8 mouse cellular contexts compared by ENCODE assay signal in the genomic region with DNA sequence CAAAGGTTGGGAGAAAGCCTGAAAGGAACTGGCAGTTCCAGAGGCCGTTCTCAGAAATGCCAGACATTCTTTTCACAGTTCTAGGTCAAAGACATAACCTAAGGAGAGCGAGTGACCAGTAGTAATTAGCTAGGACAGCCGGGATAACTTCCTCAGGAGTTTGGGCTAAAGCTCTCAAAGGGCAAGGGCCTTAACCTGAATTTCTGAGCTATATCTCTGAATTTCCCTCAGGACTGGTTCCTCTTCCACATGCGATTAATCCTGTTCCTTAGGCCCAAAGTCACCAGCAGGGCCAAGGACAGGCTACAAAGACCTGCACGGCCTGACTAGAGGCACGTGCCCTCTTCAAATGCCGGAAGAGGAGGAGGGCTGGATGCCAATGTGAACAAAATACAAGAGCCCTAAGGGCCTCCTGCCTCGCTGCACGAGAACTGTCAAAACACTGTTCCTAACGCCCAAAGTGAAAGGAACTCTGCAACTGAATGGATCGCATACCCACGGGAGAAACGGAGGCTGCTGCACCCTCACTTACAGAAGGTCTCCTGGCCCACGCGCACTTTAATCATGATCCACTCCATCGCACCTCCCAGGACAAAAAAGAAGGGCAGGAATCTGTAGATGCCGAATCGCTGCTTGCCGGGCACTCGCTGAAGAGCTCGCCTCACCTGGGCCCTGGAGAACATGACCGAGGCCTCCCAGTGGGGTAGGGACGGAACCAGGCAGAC. TPM values are rescaled to one million over a fixed set of nuclear protein-coding genes. Genes with fewer than 3 reads are reported as not detected.
DNase-seq lines count a peak whose midpoint lies in the region; ATAC-seq and TF ChIP-seq lines count a peak whose summit lies in the region.

No protein-coding gene starts in this region.

- H3K4me1 ChIP-seq in forebrain, embryonic 12.5 days: peaks cover 51% of the 10 kb centered on the region
- peaks cover 36% of the 10 kb centered on the region for H3K4me1 ChIP-seq in hindbrain, embryonic 16.5 days (ENCODE audit: control insufficient read depth, insufficient read depth, low read depth, low read length)
- peaks cover 47% of the 10 kb centered on the region for H3K4me1 ChIP-seq in liver, embryonic 11.5 days (replicated peaks; ENCODE audit: control insufficient read depth, insufficient read depth, low read length)
- peaks cover 8% of the 10 kb centered on the region; the same call in 1 of the 2 replicates for H3K4me1 ChIP-seq in midbrain, postnatal 0 days (ENCODE audit: insufficient read depth, low read length)

- peak overlapping the region; percentile 82 for H3K4me2 ChIP-seq in forebrain, embryonic 12.5 days
- H3K4me2 ChIP-seq in hindbrain, embryonic 16.5 days (ENCODE audit: low read length): peak overlapping the region; percentile 80
- H3K4me2 ChIP-seq in liver, embryonic 11.5 days: peak overlapping the region; percentile 90
- peak overlapping the region; percentile 90 for H3K4me2 ChIP-seq in midbrain, postnatal 0 days (ENCODE audit: low read depth, low read length, poor library complexity, severe bottlenecking)

- H3K9ac ChIP-seq in forebrain, embryonic 12.5 days: peak overlapping the region; percentile 72
- peak overlapping the region; percentile 70 for H3K9ac ChIP-seq in hindbrain, embryonic 16.5 days (ENCODE audit: low read depth, low read length)
- H3K9ac ChIP-seq in liver, embryonic 11.5 days (ENCODE audit: low read depth, low read length): peak overlapping the region; percentile 92
- peak overlapping the region; percentile 61 for H3K9ac ChIP-seq in midbrain, postnatal 0 days (replicated peaks; ENCODE audit: low read length, poor library complexity, severe bottlenecking)

- no peaks in the 10 kb centered on the region for H3K9me3 ChIP-seq in forebrain, embryonic 12.5 days
- H3K9me3 ChIP-seq in hindbrain, embryonic 16.5 days (ENCODE audit: control insufficient read depth, low read length): no peaks in the 10 kb centered on the region
- no peaks in the 10 kb centered on the region for H3K9me3 ChIP-seq in liver, embryonic 11.5 days (ENCODE audit: control insufficient read depth, low read length)
- H3K9me3 ChIP-seq in midbrain, postnatal 0 days (ENCODE audit: low read length): no peaks in the 10 kb centered on the region

- TF ChIP-seq CTCF in left cerebral cortex, adult 2 months (IDR thresholded peaks at IDR 0.05): no peak
- TF ChIP-seq CTCF in midbrain, postnatal 0 days (IDR thresholded peaks at IDR 0.05): no peak

- 1% methylated on average over 23 of the region's 23 CpGs for WGBS in forebrain, embryonic 12.5 days
- WGBS in hindbrain, embryonic 16.5 days: 3% methylated on average over 23 of the region's 23 CpGs
- 3% methylated on average over 23 of the region's 23 CpGs for WGBS in liver, embryonic 11.5 days
- 2% methylated on average over 23 of the region's 23 CpGs for WGBS in midbrain, postnatal 0 days

- peak overlapping the region; percentile 86 for H3K27ac ChIP-seq in left cerebral cortex, adult 2 months
- peak overlapping the region; percentile 77 for H3K27ac ChIP-seq in forebrain, embryonic 12.5 days
- peak overlapping the region; percentile 77 for H3K27ac ChIP-seq in hindbrain, embryonic 16.5 days (ENCODE audit: low read depth, low read length)
- peak overlapping the region; percentile 79 for H3K27ac ChIP-seq in liver, embryonic 11.5 days (ENCODE audit: low read depth, low read length)
- H3K27ac ChIP-seq in midbrain, postnatal 0 days (ENCODE audit: low read depth, low read length): peak overlapping the region; percentile 79

- H3K4me3 ChIP-seq in left cerebral cortex, adult 2 months: peak overlapping the region; percentile 95
- H3K4me3 ChIP-seq in forebrain, embryonic 12.5 days (replicated peaks): peak overlapping the region; percentile 59
- H3K4me3 ChIP-seq in hindbrain, embryonic 16.5 days (ENCODE audit: low read length): peak overlapping the region; percentile 74
- peak overlapping the region; percentile 86 for H3K4me3 ChIP-seq in liver, embryonic 11.5 days (ENCODE audit: low read depth, low read length)
- peak overlapping the region; percentile 59 for H3K4me3 ChIP-seq in midbrain, postnatal 0 days (ENCODE audit: low read depth, low read length)

- intact Hi-C loops in left cerebral cortex, adult 2 months (cut with DNase I): no loop called here
- intact Hi-C loops in gastrocnemius, postnatal 36 days (cut with DNase I): no loop called here

- no peak for DNase-seq in left cerebral cortex, adult 2 months (ENCODE audit: extremely low spot score in 1 of 2, low spot score in 2 of 2)
- no peak for DNase-seq in left cerebral cortex, adult 18-20 months (ENCODE audit: low spot score in 2 of 2)
- peak; percentile 57 for DNase-seq in adrenal gland, adult 8-10 months
- DNase-seq in liver, embryonic 11.5 days (ENCODE audit: low spot score): no peak
- DNase-seq in midbrain, postnatal 0 days (ENCODE audit: low spot score): peak; percentile 50
- no peak for DNase-seq in gastrocnemius, postnatal 36 days

- peaks cover 8% of the 10 kb centered on the region; the same call in 1 of the 2 replicates for H3K36me3 ChIP-seq in forebrain, embryonic 12.5 days (replicated peaks)
- no peaks in the 10 kb centered on the region for H3K36me3 ChIP-seq in hindbrain, embryonic 16.5 days (ENCODE audit: control insufficient read depth, insufficient read depth, low read length)
- peaks cover 7% of the 10 kb centered on the region for H3K36me3 ChIP-seq in liver, embryonic 11.5 days (ENCODE audit: control insufficient read depth, insufficient read depth, low read length)
- no peaks in the 10 kb centered on the region for H3K36me3 ChIP-seq in midbrain, postnatal 0 days (ENCODE audit: insufficient read depth, low read length)

- H3K27me3 ChIP-seq in forebrain, embryonic 12.5 days: no peaks in the 10 kb centered on the region
- H3K27me3 ChIP-seq in hindbrain, embryonic 16.5 days (replicated peaks; ENCODE audit: control insufficient read depth, insufficient read depth, low read length): no peaks in the 10 kb centered on the region
- H3K27me3 ChIP-seq in liver, embryonic 11.5 days (replicated peaks; ENCODE audit: control insufficient read depth, insufficient read depth, low read length): no peaks in the 10 kb centered on the region
- H3K27me3 ChIP-seq in midbrain, postnatal 0 days (ENCODE audit: insufficient read depth, low read length): no peaks in the 10 kb centered on the region

- peak; percentile 12 for ATAC-seq in forebrain, embryonic 12.5 days (ENCODE audit: low FRiP score)
- peak; percentile 0; the same call in 1 of the 2 replicates for ATAC-seq in hindbrain, embryonic 16.5 days
- ATAC-seq in liver, embryonic 11.5 days (replicated peaks; ENCODE audit: low FRiP score): no peak; the same call in 1 of the 2 replicates
- no peak for ATAC-seq in midbrain, postnatal 0 days (ENCODE audit: low FRiP score)

RNA-seq across cellular contexts. Expression of gene Smim4, which starts 0.5 kb away (rescaled TPM):
- 10 to 100 TPM; 21.9 to 23.5 TPM for total RNA-seq in left cerebral cortex, adult 2 months (2021)
- total RNA-seq in left cerebral cortex, adult 18-20 months (2021): 10 to 100 TPM; 22.8 to 29.7 TPM
- total RNA-seq in adrenal gland, adult 8-10 months (2022): 100 to 1,000 TPM in 1 of 4 experiments, 10 to 100 TPM in 3; 67.6 to 109 (median 75.0) TPM
- 54.6 and 67.9 TPM in 2 replicates for polyA plus RNA-seq in forebrain, embryonic 12.5 days (2016; fragmentation: Nextera tagmentation; extraction: Ambion mirVana)
- 51.3 and 53.9 TPM in 2 replicates for polyA plus RNA-seq in hindbrain, embryonic 16.5 days (2015; fragmentation: Nextera tagmentation; extraction: Ambion mirVana)
- 90.3 and 107 TPM in 2 replicates for polyA plus RNA-seq in liver, embryonic 11.5 days (2014; fragmentation: Nextera tagmentation; extraction: Ambion mirVana)
- 3.2 and 4.3 TPM in 2 replicates for total RNA-seq in midbrain, postnatal 0 days (2014; rRNA removed)
- polyA plus RNA-seq in midbrain, postnatal 0 days (2015; fragmentation: Nextera tagmentation; extraction: Ambion mirVana): 41.6 and 47.5 TPM in 2 replicates
- 10 to 100 TPM; 29.3 to 40.5 TPM for total RNA-seq in gastrocnemius, postnatal 36 days (2021)

RNA-seq across cellular contexts. Expression of gene Nt5dc2, which starts 2.6 kb away (rescaled TPM):
- 1 to 10 TPM; 2.5 to 2.8 TPM for total RNA-seq in left cerebral cortex, adult 2 months (2021)
- total RNA-seq in left cerebral cortex, adult 18-20 months (2021): 1 to 10 TPM; 1.9 to 4.6 TPM
- total RNA-seq in adrenal gland, adult 8-10 months (2022): 10 to 100 TPM; 25.6 to 41.4 (median 36.6) TPM
- 406 and 410 TPM in 2 replicates for polyA plus RNA-seq in forebrain, embryonic 12.5 days (2016; fragmentation: Nextera tagmentation; extraction: Ambion mirVana)
- 192 and 222 TPM in 2 replicates for polyA plus RNA-seq in hindbrain, embryonic 16.5 days (2015; fragmentation: Nextera tagmentation; extraction: Ambion mirVana)
- polyA plus RNA-seq in liver, embryonic 11.5 days (2014; fragmentation: Nextera tagmentation; extraction: Ambion mirVana): 401 and 406 TPM in 2 replicates
- 132 and 171 TPM in 2 replicates for total RNA-seq in midbrain, postnatal 0 days (2014; rRNA removed)
- 132 and 144 TPM in 2 replicates for polyA plus RNA-seq in midbrain, postnatal 0 days (2015; fragmentation: Nextera tagmentation; extraction: Ambion mirVana)
- total RNA-seq in gastrocnemius, postnatal 36 days (2021): 1 to 10 TPM; 2.2 to 2.4 TPM

RNA-seq across cellular contexts. Expression of gene Stab1, which starts 40.2 kb away (rescaled TPM):
- total RNA-seq in left cerebral cortex, adult 2 months (2021): 10 to 100 TPM; 21.2 to 29.4 TPM
- total RNA-seq in left cerebral cortex, adult 18-20 months (2021): 10 to 100 TPM; 22.3 to 25.0 TPM
- total RNA-seq in adrenal gland, adult 8-10 months (2022): 100 to 1,000 TPM in 2 of 4 experiments, 10 to 100 TPM in 2; 75.8 to 142 (median 116) TPM
- 23.1 and 26.1 TPM in 2 replicates for polyA plus RNA-seq in forebrain, embryonic 12.5 days (2016; fragmentation: Nextera tagmentation; extraction: Ambion mirVana)
- polyA plus RNA-seq in hindbrain, embryonic 16.5 days (2015; fragmentation: Nextera tagmentation; extraction: Ambion mirVana): 13.5 and 17.5 TPM in 2 replicates
- polyA plus RNA-seq in liver, embryonic 11.5 days (2014; fragmentation: Nextera tagmentation; extraction: Ambion mirVana): 25.3 and 39.9 TPM in 2 replicates
- 25.5 and 31.4 TPM in 2 replicates for total RNA-seq in midbrain, postnatal 0 days (2014; rRNA removed)
- 9.0 and 11.7 TPM in 2 replicates for polyA plus RNA-seq in midbrain, postnatal 0 days (2015; fragmentation: Nextera tagmentation; extraction: Ambion mirVana)
- 10 to 100 TPM; 15.6 to 17.7 TPM for total RNA-seq in gastrocnemius, postnatal 36 days (2021)

Comparison
In these comparisons a context has a peak if more than half of its experiments do, and no peak if none do; other contexts are left out.
1. DNase-seq: peak in adrenal gland, adult 8-10 months (single experiment) and midbrain, postnatal 0 days (single experiment); none in left cerebral cortex, adult 2 months (0 of 2), left cerebral cortex, adult 18-20 months (0 of 2), liver, embryonic 11.5 days (single experiment) and gastrocnemius, postnatal 36 days (0 of 2).
2. ATAC-seq: peak in forebrain, embryonic 12.5 days (single experiment) and hindbrain, embryonic 16.5 days (single experiment); none in liver, embryonic 11.5 days (single experiment) and midbrain, postnatal 0 days (single experiment).
3. RNA of gene Nt5dc2, which starts 2.6 kb away (total RNA-seq): 132 to 171 TPM in midbrain, postnatal 0 days and 25.6 to 41.4 TPM in adrenal gland, adult 8-10 months; 1.9 to 4.6 TPM in left cerebral cortex, adult 18-20 months, 2.5 to 2.8 TPM in left cerebral cortex, adult 2 months and 2.2 to 2.4 TPM in gastrocnemius, postnatal 36 days; every median in the first group is over 4 times any median in the second.
4. Peak in every context shown above with its lines, with median percentiles within 50 percentile points of each other: H3K27ac ChIP-seq, H3K4me3 ChIP-seq, H3K4me2 ChIP-seq and H3K9ac ChIP-seq.